Mouse (Mus musculus) lung, embryonic 15.5 days (tissue): ENCODE measurements around the gene Smoc1. TPM values are rescaled to one million over a fixed set of nuclear protein-coding genes. Genes with fewer than 3 reads are reported as not detected.

ENCODE experiments used
- ATAC-seq: fragments of 200-750 bp; cut with Nextera tagmentation; 2 replicates; pipeline ENCODE4 v1.8.0; 2017; ENCODE audit warnings: moderate number of reproducible peaks, borderline replicate concordance; ENCODE audit not compliant: low FRiP score, low TSS enrichment; ENCODE audit errors: extremely low read depth
- H3K27ac ChIP-seq: fragments of 300-500 bp; sonication (generic); 2 replicates; pipeline ENCODE4 v1.5.1; 2015; ENCODE audit warnings: moderate library complexity, mild to moderate bottlenecking, inconsistent platforms
- H3K27me3 ChIP-seq: fragments of 300-500 bp; sonication (generic); 2 replicates; pipeline ENCODE4 v1.6.1; 2015; ENCODE audit warnings: inconsistent platforms
- H3K36me3 ChIP-seq: fragments of 300-500 bp; sonication (generic); 2 replicates; pipeline ENCODE4 v1.6.1; 2015; ENCODE audit warnings: inconsistent platforms
- H3K4me1 ChIP-seq: fragments of 300-500 bp; sonication (generic); 2 replicates; pipeline ENCODE4 v1.6.1; 2015; ENCODE audit warnings: inconsistent platforms
- H3K4me2 ChIP-seq: fragments of 300-500 bp; sonication (generic); 2 replicates; pipeline ENCODE4 v1.6.1; 2015; ENCODE audit warnings: inconsistent platforms, mild to moderate bottlenecking, moderate library complexity
- H3K4me3 ChIP-seq: fragments of 300-500 bp; sonication (generic); 2 replicates; pipeline ENCODE4 v1.5.1; 2015; ENCODE audit warnings: mild to moderate bottlenecking, inconsistent platforms
- H3K9ac ChIP-seq: fragments of 300-500 bp; sonication (generic); 2 replicates; pipeline ENCODE4 v1.6.1; 2015; ENCODE audit warnings: inconsistent platforms
- H3K9me3 ChIP-seq: fragments of 300-500 bp; sonication (generic); 2 replicates; pipeline ENCODE4 v1.6.1; 2016; ENCODE audit warnings: inconsistent platforms
- WGBS: fragments of 180-500 bp; shearing (Covaris S2); methylation state at CpG from one replicate; pipeline ENCODE4 v1.1.7; 2015; 5-methylcytosine and 5-hydroxymethylcytosine counted together
- polyA plus RNA-seq: library from polyadenylated mRNA; unstranded; fragments of >200 nt; fragmentation: Nextera tagmentation; extraction: Ambion mirVana; gene quantifications from 2 replicates; pipeline ENCODE4 v1.2.1, GENCODE M21; 2015

The Smoc1 gene
- polyA plus RNA-seq, 1 experiment from 2014 or later, result 1.3 TPM

- Histone ChIP-seq H3K9me3 (no peaks in the 10 kb centered on the region), H3K36me3 (no peaks in the 10 kb centered on the region), H3K4me1 (peaks cover 9% of the 10 kb centered on the region), H3K4me3 (no peak overlapping the region), H3K4me2 (no peak overlapping the region), H3K9ac (no peak overlapping the region), H3K27me3 (no peaks in the 10 kb centered on the region), H3K27ac (no peak overlapping the region)
- ATAC-seq, result no peak
- WGBS, result 68% methylated on average over 14 of the region's 14 CpGs
Observed at GRCm38 (mm10) chr12:81107278-81108100, 80.9 kb downstream of the Smoc1 start.

GRCm38 (mm10) chr12:81108600-81109011 lies 82.0 kb downstream of the Smoc1 start:
- peak; percentile 42; the same call in 1 of the 2 replicates for ATAC-seq
- no peaks in the 10 kb centered on the region for H3K27me3 ChIP-seq
- WGBS, result 14% methylated on average over 7 of the region's 7 CpGs
- H3K36me3 ChIP-seq, result no peaks in the 10 kb centered on the region
- H3K27ac ChIP-seq, result no peak overlapping the region
- no peak overlapping the region for H3K9ac ChIP-seq
- no peaks in the 10 kb centered on the region for H3K9me3 ChIP-seq
- no peak overlapping the region for H3K4me2 ChIP-seq
- H3K4me1 ChIP-seq, result peaks cover 9% of the 10 kb centered on the region
- no peak overlapping the region for H3K4me3 ChIP-seq

GRCm38 (mm10) chr12:81110006-81110405 lies 83.4 kb downstream of the Smoc1 start:
- no peak overlapping the region for H3K9ac ChIP-seq
- no peak overlapping the region for H3K4me3 ChIP-seq
- peaks cover 9% of the 10 kb centered on the region for H3K4me1 ChIP-seq
- no peaks in the 10 kb centered on the region for H3K9me3 ChIP-seq
- WGBS, result 87% methylated on average over 3 of the region's 3 CpGs
- no peaks in the 10 kb centered on the region for H3K36me3 ChIP-seq
- H3K4me2 ChIP-seq, result no peak overlapping the region
- no peak overlapping the region for H3K27ac ChIP-seq
- no peak for ATAC-seq
- H3K27me3 ChIP-seq, result no peaks in the 10 kb centered on the region

GRCm38 (mm10) chr12:81112321-81112720 lies 85.7 kb downstream of the Smoc1 start:
- H3K27ac ChIP-seq, result no peak overlapping the region
- no peak overlapping the region for H3K9ac ChIP-seq
- no peak overlapping the region for H3K4me3 ChIP-seq
- H3K9me3 ChIP-seq, result no peaks in the 10 kb centered on the region
- no peak for ATAC-seq
- no peaks in the 10 kb centered on the region for H3K27me3 ChIP-seq
- no peaks in the 10 kb centered on the region for H3K36me3 ChIP-seq
- 88% methylated on average over 4 of the region's 4 CpGs for WGBS
- peaks cover 9% of the 10 kb centered on the region for H3K4me1 ChIP-seq
- H3K4me2 ChIP-seq, result no peak overlapping the region

GRCm38 (mm10) chr12:81120301-81120700 lies 93.7 kb downstream of the Smoc1 start:
- no peak for ATAC-seq
- Histone ChIP-seq H3K4me2 (no peak overlapping the region), H3K27ac (no peak overlapping the region), H3K4me3 (no peak overlapping the region), H3K9me3 (no peaks in the 10 kb centered on the region), H3K9ac (no peak overlapping the region), H3K27me3 (no peaks in the 10 kb centered on the region), H3K36me3 (no peaks in the 10 kb centered on the region), H3K4me1 (no peaks in the 10 kb centered on the region)

- no peak overlapping the region for H3K4me2 ChIP-seq
- no peaks in the 10 kb centered on the region for H3K27me3 ChIP-seq
- H3K4me1 ChIP-seq, result no peaks in the 10 kb centered on the region
- no peak for ATAC-seq
- no peaks in the 10 kb centered on the region for H3K36me3 ChIP-seq
- no peak overlapping the region for H3K4me3 ChIP-seq
- H3K9me3 ChIP-seq, result no peaks in the 10 kb centered on the region
- H3K27ac ChIP-seq, result no peak overlapping the region
- H3K9ac ChIP-seq, result no peak overlapping the region
Observed at GRCm38 (mm10) chr12:81123793-81124192, 97.2 kb downstream of the Smoc1 start.

- no peaks in the 10 kb centered on the region for H3K9me3 ChIP-seq
- 82% methylated on average over 3 of the region's 3 CpGs for WGBS
- H3K27me3 ChIP-seq, result no peaks in the 10 kb centered on the region
- no peak overlapping the region for H3K4me3 ChIP-seq
- H3K4me1 ChIP-seq, result no peaks in the 10 kb centered on the region
- no peak overlapping the region for H3K9ac ChIP-seq
- H3K36me3 ChIP-seq, result no peaks in the 10 kb centered on the region
- H3K4me2 ChIP-seq, result no peak overlapping the region
- H3K27ac ChIP-seq, result no peak overlapping the region
- no peak for ATAC-seq
Observed at GRCm38 (mm10) chr12:81126842-81127241, 100.2 kb downstream of the Smoc1 start.

- H3K9ac ChIP-seq, result no peak overlapping the region
- WGBS, result 80% methylated on average over 5 of the region's 5 CpGs
- H3K4me1 ChIP-seq, result no peaks in the 10 kb centered on the region
- H3K27ac ChIP-seq, result no peak overlapping the region
- H3K4me3 ChIP-seq, result no peak overlapping the region
- H3K4me2 ChIP-seq, result no peak overlapping the region
- no peaks in the 10 kb centered on the region for H3K9me3 ChIP-seq
- no peak for ATAC-seq
- H3K36me3 ChIP-seq, result no peaks in the 10 kb centered on the region
- no peaks in the 10 kb centered on the region for H3K27me3 ChIP-seq
Observed at GRCm38 (mm10) chr12:81128693-81129092, 102.1 kb downstream of the Smoc1 start.

- H3K4me2 ChIP-seq, result no peak overlapping the region
- H3K27ac ChIP-seq, result no peak overlapping the region
- no peaks in the 10 kb centered on the region for H3K27me3 ChIP-seq
- no peaks in the 10 kb centered on the region for H3K9me3 ChIP-seq
- H3K4me3 ChIP-seq, result no peak overlapping the region
- ATAC-seq, result no peak
- no peaks in the 10 kb centered on the region for H3K4me1 ChIP-seq
- WGBS, result 21% methylated on average over 3 of the region's 3 CpGs
- H3K9ac ChIP-seq, result no peak overlapping the region
- H3K36me3 ChIP-seq, result no peaks in the 10 kb centered on the region
Observed at GRCm38 (mm10) chr12:81130692-81131091, 104.1 kb downstream of the Smoc1 start.

- no peaks in the 10 kb centered on the region for H3K4me1 ChIP-seq
- 38% methylated on average over 4 of the region's 4 CpGs for WGBS
- no peak overlapping the region for H3K4me2 ChIP-seq
Observed at GRCm38 (mm10) chr12:81131114-81131513, 104.5 kb downstream of the Smoc1 start.

GRCm38 (mm10) chr12:81133055-81133665 lies 106.6 kb downstream of the Smoc1 start:
- Histone ChIP-seq H3K27ac (no peak overlapping the region), H3K9ac (no peak overlapping the region), H3K27me3 (no peaks in the 10 kb centered on the region), H3K9me3 (no peaks in the 10 kb centered on the region), H3K4me1 (no peaks in the 10 kb centered on the region), H3K4me3 (no peak overlapping the region), H3K36me3 (no peaks in the 10 kb centered on the region), H3K4me2 (no peak overlapping the region)
- ATAC-seq, result no peak
- 70% methylated on average over 4 of the region's 4 CpGs for WGBS

More at GRCm38 (mm10) chr12:81131114-81131513, 104.5 kb downstream of the Smoc1 start:
- Histone ChIP-seq H3K27ac (no peak overlapping the region), H3K4me3 (no peak overlapping the region), H3K36me3 (no peaks in the 10 kb centered on the region), H3K9ac (no peak overlapping the region), H3K9me3 (no peaks in the 10 kb centered on the region), H3K27me3 (no peaks in the 10 kb centered on the region)
- ATAC-seq, result no peak

- no peaks in the 10 kb centered on the region for H3K9me3 ChIP-seq
- no peak overlapping the region for H3K4me3 ChIP-seq
- no peaks in the 10 kb centered on the region for H3K4me1 ChIP-seq
- no peak overlapping the region for H3K27ac ChIP-seq
- H3K4me2 ChIP-seq, result no peak overlapping the region
- ATAC-seq, result no peak
- 77% methylated on average over 6 of the region's 6 CpGs for WGBS
- no peak overlapping the region for H3K9ac ChIP-seq
- no peaks in the 10 kb centered on the region for H3K27me3 ChIP-seq
- H3K36me3 ChIP-seq, result no peaks in the 10 kb centered on the region
Observed at GRCm38 (mm10) chr12:81138217-81138616, 111.6 kb downstream of the Smoc1 start.
